Mouse (Mus musculus): ENCODE results near the gene Mybpc3. TPM values are rescaled to one million over a fixed set of nuclear protein-coding genes. Genes with fewer than 3 reads are reported as not detected.
A peak's percentile ranks its signal among the peaks of the same experiment; 100 is the strongest.

Gene Mybpc3
- under 1 TPM in 1 of 2 experiments, not detected in 1; 0.17 TPM for total RNA-seq (2021)
- long read RNA-seq, experiment 1 = 0 reads
- long read RNA-seq, experiment 2 = 0 reads

DNA sequence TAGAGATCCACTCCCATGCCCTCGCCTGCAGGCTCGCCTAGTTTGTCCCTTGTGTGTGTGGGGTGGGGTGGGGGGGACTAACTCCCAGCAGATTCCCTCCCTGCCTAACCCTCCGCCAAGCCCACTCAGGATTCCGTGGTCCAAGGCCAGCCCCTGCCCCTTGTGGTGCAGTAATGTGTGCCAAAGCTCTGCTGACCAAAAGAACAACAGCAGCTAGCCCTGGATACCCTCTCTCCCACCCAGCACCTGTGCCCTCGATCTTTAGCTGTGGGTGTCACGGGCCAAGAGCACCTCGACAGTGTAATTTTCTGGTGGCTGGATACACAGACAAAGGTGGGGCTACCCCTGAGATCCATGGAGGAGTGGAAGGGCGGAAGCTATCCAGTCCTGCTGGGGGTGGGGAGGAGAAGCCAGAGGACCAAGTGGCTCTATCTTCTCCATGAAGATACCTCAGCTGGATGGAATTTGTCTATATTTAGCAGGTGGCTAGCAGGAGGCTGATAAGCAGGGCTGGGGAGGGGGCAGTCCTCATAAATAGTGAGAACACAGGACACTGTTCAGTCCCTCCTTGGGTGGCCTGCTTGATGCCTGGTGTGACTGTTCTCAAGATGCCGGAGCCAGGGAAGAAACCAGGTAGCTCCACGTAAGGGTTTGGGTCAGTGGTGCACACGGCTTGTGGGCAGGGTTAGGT, at the start of gene Mybpc3:
Gene Mybpc3, plus strand, starts transcription at position 560 of the 691 bp plus-strand sequence.
- no peak for DNase-seq (ENCODE audit: low spot score in 2 of 2)

DNA sequence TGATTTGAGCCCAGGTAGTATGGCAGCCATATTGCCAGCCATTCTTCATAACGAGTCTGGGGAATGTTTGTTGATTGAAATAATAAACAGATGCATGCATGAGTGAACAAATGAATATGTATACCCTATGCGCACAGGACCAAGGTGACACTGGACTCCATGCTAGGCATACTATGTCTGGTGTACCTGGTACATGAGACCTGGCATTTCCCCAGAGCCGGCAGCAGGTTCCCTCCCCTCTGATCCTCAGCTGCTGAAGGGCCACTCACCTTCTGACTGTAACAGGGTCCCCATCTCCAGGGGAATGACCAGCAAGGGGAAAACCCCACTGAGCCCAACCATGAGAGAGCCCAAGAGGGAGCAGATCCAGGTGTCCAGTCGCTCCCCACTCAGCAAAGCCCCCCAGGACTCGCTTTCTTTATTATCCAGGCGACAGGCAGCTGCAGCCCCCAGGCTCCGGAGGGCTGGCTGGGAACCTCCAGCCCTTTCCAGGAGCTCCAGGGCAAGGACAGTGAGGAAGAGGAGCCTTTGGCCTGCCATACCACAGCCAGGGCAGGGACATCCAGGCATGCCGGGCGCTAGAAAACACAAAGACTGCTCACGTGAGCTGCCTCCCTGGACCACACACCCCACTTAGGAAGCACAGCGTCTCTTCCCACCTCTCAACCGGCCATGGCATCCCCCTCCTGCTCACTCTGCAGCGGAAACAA, 49.6 kb upstream of the Mybpc3 start:
- no peak for DNase-seq (ENCODE audit: low spot score in 2 of 2)

DNA sequence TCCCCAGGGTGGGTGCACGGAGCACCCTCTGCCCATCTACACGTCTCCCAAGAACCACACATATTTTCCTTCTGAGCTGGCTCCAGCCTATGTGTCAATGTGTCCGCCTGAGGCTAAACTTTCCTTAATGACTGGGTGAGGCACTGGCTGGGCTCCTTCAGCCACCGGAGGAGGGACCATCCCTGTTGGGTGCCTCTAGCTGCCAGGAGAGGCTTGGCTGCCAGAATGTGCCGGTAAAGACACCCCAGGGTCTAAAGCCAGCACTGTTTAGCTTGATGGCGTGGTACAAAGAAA, 49.1 kb upstream of the Mybpc3 start:
- DNase-seq (ENCODE audit: low spot score in 2 of 2) = no peak

DNA sequence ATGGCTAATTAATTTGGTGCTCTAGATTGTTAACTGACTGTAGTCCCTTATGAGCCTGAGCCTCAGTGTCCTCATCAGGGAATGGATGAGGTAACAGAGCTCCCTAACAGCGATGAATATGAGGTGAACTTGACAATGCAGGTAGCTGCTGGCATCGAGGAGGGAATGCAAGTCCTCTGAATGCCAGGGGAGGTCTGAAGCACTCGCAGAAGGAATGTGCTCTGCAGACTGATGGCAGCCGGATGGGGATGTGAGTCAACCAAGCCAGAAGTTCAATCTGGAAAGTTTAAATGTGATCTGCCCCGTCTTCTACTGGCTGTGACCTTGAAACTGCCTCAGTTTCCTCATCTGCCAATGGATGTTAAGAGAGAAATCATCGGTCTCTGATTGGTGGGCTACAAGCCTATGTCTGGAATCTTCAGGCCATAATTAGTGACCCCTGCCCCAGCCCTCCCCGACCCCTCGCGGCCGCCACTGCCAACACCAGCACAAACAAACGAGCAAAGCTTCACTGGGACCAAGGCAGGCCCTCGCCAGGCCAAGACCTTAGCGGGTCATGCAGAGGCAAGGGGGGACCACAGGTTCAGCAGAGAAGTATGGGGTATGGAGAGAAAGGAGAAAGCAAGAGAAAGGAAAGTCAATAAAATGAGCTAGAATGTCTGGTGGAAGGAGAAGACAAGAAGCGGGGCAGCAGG, 48.5 kb upstream of the Mybpc3 start:
- DNase-seq (ENCODE audit: low spot score in 2 of 2) = no peak

DNA sequence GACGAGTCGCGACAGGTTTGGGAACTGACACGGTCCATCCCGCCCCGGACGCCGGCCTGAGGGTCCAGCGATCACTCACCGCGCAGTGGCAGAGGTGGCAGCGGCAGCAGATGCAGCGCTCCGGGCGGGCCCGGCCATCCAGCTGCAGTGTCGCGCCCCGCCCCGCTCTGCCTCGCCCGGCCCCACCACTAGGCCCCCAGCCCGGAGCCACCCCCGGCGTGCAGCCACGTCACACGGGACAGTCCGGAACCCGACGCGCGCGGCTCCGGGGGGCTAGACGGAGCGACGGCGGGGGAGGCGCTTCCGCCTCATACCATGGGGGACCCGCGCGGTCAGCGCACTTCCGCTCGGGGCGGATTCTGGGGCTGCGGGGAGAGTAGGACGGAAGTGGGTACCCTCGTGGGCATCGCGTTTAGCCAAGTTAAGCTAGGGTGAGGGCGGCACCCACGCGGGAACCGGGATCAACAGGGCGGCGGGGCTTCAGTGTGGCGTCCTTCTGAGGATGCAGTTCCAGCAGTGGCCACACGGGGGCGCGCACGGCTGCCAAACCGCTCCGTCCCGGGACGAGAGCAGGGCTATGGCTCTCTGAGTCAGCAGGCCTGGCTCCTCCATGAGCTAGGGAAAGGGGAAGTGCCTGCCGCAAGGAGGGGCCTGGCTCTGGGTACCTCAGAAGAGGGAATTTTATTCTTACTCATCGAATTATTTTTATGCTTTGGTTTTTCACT, 47.7 kb upstream of the Mybpc3 start, which contains the start of gene Slc39a13:
Gene Slc39a13, minus strand, starts transcription at position 342 of the 725 bp plus-strand sequence.
- peak; percentile 96 to 98 for DNase-seq (ENCODE audit: low spot score in 2 of 2)

DNA sequence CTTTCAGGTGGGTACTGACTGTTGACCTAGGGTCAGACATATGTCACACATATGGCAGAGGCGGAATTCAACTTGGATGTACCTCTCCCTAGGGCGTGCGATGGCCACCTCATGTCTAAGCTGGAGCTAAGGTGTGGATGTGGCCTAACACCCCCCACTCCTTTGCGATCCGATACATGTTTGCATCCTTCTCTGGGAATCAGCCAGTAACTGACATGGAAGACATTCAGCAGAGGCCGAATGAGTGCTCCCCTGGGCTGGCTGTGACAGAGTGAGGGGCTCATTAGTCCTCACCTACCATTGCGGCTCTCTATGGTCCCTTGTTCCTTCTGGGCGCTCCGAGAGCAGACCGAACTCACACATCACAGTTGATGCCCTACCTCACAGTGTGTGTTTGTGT, 46.9 kb upstream of the Mybpc3 start:
- no peak for DNase-seq (ENCODE audit: low spot score in 2 of 2)

DNA sequence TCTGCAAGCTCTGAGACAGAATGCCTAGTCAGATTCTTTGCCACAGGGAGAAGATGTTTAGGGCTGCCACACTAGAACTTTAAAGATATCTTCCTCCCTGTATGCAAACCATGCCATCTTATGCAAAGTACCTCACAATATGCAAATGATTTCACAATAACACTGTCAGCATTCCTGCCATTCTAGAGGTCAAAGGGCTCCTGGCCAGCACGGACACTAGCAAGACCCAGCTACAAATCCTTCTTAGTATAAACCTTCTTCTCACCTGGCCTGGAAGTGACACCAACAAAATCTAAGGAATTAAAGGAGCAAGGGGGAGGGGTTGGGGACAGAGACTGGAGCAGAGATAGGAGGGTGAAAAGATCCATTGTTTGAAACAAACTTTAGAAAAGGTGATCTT, 45.9 kb upstream of the Mybpc3 start:
- DNase-seq (ENCODE audit: low spot score in 2 of 2) = no peak

DNA sequence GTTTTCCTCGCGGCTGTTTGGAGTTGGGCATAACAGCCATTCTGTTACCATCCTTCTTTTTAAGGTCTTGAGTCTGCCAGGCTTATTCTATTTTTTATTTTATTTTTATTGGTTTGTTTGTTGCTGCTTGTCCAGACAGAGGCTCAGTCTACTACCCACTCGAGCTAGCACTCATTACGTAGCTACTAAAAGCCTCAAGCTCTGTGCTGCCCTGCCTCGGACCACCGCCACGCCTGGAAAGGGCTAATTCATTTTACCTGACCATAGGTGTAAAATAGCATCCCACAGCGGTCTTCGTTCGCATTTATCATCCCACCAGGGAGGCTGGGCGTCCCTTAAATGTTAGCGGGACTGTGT, 40.0 kb upstream of the Mybpc3 start:
- DNase-seq (ENCODE audit: low spot score in 2 of 2) = no peak

DNA sequence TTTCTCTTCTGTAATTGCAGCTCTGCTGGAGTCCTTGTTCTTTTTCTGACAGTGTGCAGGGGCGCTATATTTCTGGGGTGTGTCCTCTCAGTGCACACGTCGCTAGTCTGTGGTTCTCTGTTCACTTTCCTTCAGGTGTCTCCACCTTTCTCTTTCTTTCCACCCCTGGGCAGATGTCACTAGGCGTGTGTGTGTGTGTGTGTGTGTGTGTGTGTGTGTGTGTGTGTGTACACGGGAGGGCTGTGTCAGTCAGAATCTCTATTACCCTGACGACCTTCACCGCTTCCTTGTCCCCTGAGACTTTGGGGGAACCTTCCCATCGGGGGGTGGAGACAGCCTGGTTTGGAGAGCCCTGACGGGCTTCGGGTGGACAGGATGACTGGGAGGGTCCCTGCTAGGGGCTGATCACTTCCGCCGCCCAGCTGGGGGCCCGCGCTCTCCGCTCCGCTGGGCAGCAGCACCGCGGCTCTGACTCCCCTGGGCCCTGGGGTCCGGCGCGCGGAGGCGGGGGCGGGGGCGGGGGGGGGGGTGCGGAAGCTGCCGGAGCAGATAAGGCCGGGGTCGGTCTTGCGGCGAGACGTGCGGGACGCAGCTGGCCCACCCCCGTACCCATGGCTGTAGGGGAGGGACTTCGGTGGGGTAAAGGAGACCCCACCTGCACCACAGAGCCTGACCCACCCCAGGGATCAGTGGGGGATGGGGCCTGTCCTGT, 39.5 kb upstream of the Mybpc3 start:
- DNase-seq (ENCODE audit: low spot score in 2 of 2) = no peak

DNA sequence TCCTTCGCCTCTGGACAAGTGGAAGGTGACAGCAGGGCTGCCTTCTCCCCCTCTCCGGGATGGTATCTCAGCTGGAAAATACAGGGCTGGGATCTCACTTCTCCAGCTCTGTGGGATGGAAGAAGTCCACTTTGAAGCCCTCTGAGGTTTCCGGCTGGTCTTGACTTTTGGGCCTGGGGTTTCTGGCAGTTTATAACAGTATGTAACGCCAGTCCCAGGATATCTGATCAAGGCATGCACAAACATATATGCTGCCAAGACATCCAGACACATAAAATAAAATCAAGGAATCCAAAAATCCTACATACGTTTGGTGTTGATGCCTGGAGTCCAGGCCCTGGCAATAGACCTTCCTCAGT, 38.9 kb upstream of the Mybpc3 start:
- no peak for DNase-seq (ENCODE audit: low spot score in 2 of 2)

DNA sequence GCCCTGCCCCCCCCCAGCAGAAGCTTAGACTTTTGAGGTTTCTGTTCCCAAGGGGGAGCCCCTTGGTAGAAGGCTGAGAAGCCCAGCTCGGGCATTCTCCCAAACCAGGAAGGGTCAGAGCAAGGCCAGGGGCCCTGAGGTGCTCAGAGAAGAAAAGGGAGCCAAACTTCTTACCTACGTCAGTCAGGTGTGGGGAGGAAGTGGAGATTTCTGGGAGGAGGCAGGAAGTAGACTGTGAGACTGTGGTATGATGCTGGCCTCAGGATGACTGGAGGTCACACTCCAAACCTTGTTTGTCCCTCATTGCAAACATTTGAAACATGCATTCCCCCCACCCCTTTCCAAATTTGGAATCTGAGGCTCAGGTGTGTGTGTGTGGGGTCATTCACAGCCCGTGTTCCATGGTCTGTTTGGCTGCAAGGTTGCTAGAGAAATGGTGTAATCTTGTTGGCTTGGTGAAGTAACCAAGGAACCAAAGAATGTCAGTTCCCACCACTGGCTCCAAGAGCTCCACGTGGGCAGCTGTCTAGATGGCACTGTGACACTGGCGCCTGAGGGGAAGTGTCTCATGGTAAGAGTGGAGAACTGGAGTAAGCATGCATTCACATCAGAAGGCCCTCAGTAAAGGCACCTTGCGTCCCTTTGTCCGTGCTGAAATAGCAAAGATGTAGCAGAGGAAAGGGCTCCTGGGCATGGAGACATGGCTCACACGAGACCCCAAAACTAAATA, 37.0 kb upstream of the Mybpc3 start:
- DNase-seq (ENCODE audit: low spot score in 2 of 2) = no peak

DNA sequence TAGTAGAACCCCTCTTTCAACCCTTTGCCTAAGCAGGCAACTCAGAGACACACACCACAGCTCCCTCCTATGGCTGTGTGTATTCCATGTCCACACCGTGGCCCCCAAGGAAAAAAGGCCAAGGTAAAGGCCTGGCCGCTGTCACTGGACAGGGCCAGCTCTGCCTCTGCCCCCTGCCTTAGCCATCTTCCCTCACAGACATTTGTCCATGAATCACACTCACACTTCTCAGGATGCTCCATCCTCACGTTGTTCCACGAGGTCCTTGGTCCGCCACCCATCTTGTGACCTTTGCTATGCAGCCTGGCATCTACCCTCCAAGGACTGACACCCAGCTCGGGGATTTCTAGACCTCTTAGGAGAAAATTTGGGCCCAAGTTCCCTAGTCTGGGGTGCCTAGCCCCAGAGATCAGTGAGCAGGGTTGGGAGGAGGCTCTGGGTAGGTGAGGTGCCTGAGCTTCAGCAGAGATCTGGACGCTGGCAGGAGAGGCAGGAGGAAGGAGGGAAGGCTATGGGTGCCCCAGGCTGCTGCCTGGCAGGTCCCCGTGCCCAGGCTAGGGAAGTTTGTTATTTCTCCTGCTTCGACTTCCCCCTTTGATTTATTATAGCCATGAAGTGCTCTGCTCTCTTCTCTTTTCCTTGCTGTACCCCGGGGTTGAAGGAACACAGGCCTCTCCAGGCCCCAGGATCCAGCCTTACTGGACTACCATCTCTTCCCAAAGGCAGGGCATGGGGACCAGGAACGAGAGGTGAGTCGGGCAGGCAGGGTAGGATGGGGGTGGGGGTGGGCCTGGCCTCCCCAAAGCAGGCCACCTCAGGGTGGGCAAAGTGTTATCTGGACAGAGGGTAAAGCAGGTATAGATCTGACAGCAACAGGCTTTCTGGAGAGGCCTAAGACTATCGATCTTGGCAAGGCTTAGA, 35.9 kb upstream of the Mybpc3 start, which contains the start of gene Spi1:
Gene Spi1, plus strand, starts transcription at position 616 of the 921 bp plus-strand sequence.
- DNase-seq (ENCODE audit: low spot score in 2 of 2) = no peak

DNA sequence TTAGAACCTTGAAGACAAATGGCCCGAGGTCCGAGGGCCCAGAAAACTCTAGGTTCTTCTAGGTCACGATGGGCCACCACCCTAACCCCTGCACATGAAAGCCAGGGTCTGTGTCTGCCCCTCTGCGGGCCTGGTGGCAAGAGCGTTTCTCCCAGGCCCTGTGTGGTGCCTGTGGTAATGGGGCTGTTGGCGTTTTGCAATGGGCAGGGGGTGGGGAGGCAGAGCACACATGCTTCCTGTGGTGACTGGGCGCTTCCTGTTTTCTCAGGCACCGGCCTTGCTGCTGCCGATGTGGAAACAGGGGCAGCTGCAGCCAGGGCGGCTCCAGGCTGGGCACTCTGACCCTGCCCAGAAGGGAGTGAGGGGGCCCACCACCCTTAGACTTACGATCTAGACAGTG, 35.1 kb upstream of the Mybpc3 start:
- DNase-seq (ENCODE audit: low spot score in 2 of 2) = peak in 1 of 2 experiments; percentile 34

DNA sequence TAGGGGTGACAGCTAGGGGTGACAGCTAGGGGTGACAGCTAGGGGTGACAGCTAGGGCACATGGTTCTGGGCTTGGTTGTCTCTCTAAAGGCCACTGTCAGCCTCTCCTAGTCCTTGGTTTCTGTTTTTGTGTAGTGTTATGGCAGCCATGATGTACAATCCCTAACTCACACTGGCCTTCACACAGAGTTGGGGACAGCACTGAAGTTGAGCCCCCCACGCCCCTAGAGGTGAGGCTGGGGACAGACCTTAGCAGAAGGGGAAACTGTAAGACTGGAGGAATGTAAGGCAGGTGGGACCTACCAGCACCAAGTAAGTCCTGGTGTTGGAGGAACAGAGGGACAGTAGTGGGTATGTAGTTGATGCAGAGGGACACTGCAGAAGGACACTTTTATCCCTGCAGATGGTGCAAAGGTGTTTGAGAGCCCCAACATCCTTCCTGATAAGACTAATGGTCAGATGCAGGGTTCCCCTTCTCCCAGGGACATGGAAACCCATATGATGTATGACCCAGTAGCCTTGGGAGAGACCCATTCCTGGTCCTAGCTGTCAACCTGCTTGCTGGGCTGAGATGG, 34.5 kb upstream of the Mybpc3 start:
- DNase-seq (ENCODE audit: low spot score in 2 of 2) = no peak

DNA sequence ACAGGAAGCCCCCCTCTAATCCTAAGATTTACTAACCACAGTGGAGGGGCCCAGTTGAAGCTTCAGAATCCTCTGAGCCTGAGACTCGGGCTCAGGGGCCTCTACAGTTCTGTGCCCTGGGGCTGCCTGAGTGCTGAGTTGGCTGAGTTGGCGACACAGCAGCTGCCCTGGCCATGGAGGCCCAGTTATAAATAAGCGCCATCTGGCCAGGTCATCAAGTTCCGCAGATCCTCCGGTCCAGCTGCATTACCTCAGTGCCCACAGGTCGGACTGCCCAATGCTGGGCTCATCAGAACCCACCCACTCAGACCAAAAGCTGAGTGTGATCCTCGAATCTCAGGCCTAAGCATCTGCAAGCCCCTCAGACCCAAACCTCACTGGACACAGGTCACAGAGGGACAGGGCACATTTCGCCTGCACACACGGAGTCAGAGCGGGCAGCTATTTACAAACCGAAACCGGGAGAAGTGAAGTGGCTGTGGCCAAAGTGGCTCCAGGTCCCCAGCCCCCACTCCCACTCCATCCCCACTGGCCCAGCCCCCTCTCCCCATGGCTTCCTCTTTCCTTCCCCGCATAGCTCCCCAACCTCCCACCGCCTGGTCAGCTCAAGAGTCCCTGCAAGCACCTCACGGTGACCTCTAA, 33.6 kb upstream of the Mybpc3 start:
- DNase-seq (ENCODE audit: low spot score in 2 of 2) = no peak

DNA sequence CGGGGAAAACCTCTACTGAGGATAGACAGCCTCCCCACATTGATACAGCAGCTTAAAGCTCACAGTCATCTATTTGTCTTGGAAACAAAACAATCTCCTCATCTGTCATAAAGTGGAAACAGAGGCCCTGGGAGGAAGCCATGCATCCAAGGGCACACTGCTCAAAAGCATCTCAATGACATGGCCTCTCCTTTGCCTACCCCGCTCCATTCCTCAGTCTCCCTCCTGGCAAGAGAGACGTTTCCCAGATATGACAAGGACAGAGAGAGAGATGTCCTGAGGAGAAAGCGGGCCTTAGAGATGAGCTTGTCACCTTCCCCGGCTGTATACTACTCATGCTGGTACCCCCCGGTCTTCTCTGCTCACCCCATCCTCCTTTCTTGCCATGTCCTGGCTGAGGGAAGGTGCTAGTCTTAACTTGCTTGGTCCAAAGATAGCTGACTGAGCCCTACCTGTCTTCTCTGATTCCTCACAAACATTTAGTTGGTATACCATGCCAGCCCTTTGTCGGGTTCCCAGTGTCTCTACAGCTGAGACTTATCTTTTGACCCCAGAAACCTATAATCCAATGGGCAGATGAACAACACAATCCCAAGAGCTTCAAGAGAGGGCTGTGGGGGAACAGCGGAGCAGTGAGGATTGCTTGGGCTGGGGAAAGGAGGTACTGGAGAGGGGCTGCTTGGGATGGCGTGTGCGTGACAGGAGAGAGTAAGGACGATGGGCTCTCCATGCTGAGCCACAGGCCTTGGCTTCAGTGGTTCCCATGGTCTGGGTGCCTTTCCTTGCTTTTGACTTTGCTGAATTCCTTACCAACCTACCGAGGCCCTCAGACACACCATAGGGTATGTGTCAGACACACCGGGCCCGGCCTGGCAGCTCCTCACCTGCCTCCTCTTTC, 32.2 kb upstream of the Mybpc3 start:
- no peak for DNase-seq (ENCODE audit: low spot score in 2 of 2)
